Mouse (Mus musculus) midbrain, embryonic 10.5 days (tissue): ENCODE data around the gene Vil1. TPM values are rescaled to one million over a fixed set of nuclear protein-coding genes. Genes with fewer than 3 reads are reported as not detected.

ENCODE experiments used
- DNase-seq: peaks from one replicate; pipeline ENCODE4 v3.0.0-alpha.2; 2017; ENCODE audit warnings: low spot score
- H3K27ac ChIP-seq: fragments of 300-500 bp; sonication (generic); replicated peaks from 2 replicates; pipeline ENCODE4 v1.5.1; 2016; ENCODE audit warnings: mild to moderate bottlenecking
- H3K27me3 ChIP-seq: fragments of 300-500 bp; sonication (generic); 2 replicates; pipeline ENCODE4 v1.6.1; 2016; ENCODE audit warnings: low read depth, mild to moderate bottlenecking; ENCODE audit not compliant: poor library complexity, severe bottlenecking
- H3K36me3 ChIP-seq: fragments of 300-500 bp; sonication (generic); 2 replicates; pipeline ENCODE4 v1.6.1; 2016; ENCODE audit warnings: mild to moderate bottlenecking, moderate library complexity
- H3K4me1 ChIP-seq: fragments of 300-500 bp; sonication (generic); 2 replicates; pipeline ENCODE4 v1.6.1; 2016
- H3K4me3 ChIP-seq: fragments of 300-500 bp; sonication (generic); 2 replicates; pipeline ENCODE4 v1.5.1; 2016; ENCODE audit warnings: mild to moderate bottlenecking, moderate library complexity
- H3K9me3 ChIP-seq: fragments of 300-500 bp; sonication (generic); replicated peaks from 2 replicates; pipeline ENCODE4 v1.6.1; 2016; ENCODE audit warnings: mild to moderate bottlenecking
- WGBS: fragments of 180-500 bp; shearing (Covaris S2); methylation state at CpG from one replicate; pipeline ENCODE4 v1.1.7; 2016; 5-methylcytosine and 5-hydroxymethylcytosine counted together
- polyA plus RNA-seq: library from polyadenylated mRNA; unstranded; fragments of >200 nt; fragmentation: Nextera tagmentation; extraction: Ambion mirVana; gene quantifications from 2 replicates; pipeline ENCODE4 v1.2.1, GENCODE M21; 2016

Gene Vil1
- polyA plus RNA-seq, result 0.15 and 0.25 TPM in 2 replicates

- peak within 1 kb of the TSS; percentile 55; the same call in 1 of the 2 replicates for H3K27ac ChIP-seq
- peaks cover 3% of the 10 kb centered on the region; the same call in 1 of the 2 replicates for H3K4me1 ChIP-seq
- H3K27me3 ChIP-seq, result no peaks in the 10 kb centered on the region
- no peaks in the 10 kb centered on the region for H3K9me3 ChIP-seq
- 62% methylated on average over 15 of the region's 15 CpGs for WGBS
- no peak within 1 kb of the TSS for H3K4me3 ChIP-seq
- no peaks in the 10 kb centered on the region for H3K36me3 ChIP-seq
- no peak for DNase-seq
Measured at GRCm38 (mm10) chr1:74408589-74409504, at the start of gene Vil1. Gene Vil1, plus strand, starts transcription at chr1:74409376.

- DNase-seq, result no peak
- no peaks in the 10 kb centered on the region for H3K9me3 ChIP-seq
- peaks cover 6% of the 10 kb centered on the region; the same call in 1 of the 2 replicates for H3K4me1 ChIP-seq
- no peak overlapping the region for H3K27ac ChIP-seq
- H3K4me3 ChIP-seq, result no peak overlapping the region
- H3K36me3 ChIP-seq, result no peaks in the 10 kb centered on the region
- WGBS, result 90% methylated on average over 5 of the region's 5 CpGs
- H3K27me3 ChIP-seq, result no peaks in the 10 kb centered on the region
Measured at GRCm38 (mm10) chr1:74359952-74360517, 49.1 kb upstream of the Vil1 start.

GRCm38 (mm10) chr1:74361812-74362211, 47.4 kb upstream of the Vil1 start, which contains the start of gene Catip:
Gene Catip, plus strand, starts transcription at chr1:74362108.
- DNase-seq, result peak; percentile 59
- peaks cover 6% of the 10 kb centered on the region; the same call in 1 of the 2 replicates for H3K4me1 ChIP-seq
- no peaks in the 10 kb centered on the region for H3K36me3 ChIP-seq
- no peak within 1 kb of the TSS for H3K27ac ChIP-seq
- no peaks in the 10 kb centered on the region for H3K9me3 ChIP-seq
- no peak within 1 kb of the TSS for H3K4me3 ChIP-seq
- H3K27me3 ChIP-seq, result no peaks in the 10 kb centered on the region
- WGBS, result 7% methylated on average over 2 of the region's 2 CpGs

- Histone ChIP-seq H3K27me3 (peaks cover 7% of the 10 kb centered on the region; the same call in 1 of the 2 replicates), H3K9me3 (no peaks in the 10 kb centered on the region), H3K4me3 (no peak overlapping the region), H3K27ac (no peak overlapping the region), H3K36me3 (no peaks in the 10 kb centered on the region), H3K4me1 (peaks cover 8% of the 10 kb centered on the region)
- 74% methylated on average over 17 of the region's 17 CpGs for WGBS
- DNase-seq, result no peak
Measured at GRCm38 (mm10) chr1:74362325-74363229, 46.6 kb upstream of the Vil1 start.

- no peak overlapping the region for H3K4me3 ChIP-seq
- WGBS, result 76% methylated on average over 5 of the region's 5 CpGs
- peaks cover 17% of the 10 kb centered on the region for H3K4me1 ChIP-seq
- no peaks in the 10 kb centered on the region for H3K9me3 ChIP-seq
- H3K27ac ChIP-seq, result no peak overlapping the region
- H3K36me3 ChIP-seq, result no peaks in the 10 kb centered on the region
- no peak for DNase-seq
- peaks cover 15% of the 10 kb centered on the region; the same call in 1 of the 2 replicates for H3K27me3 ChIP-seq
Measured at GRCm38 (mm10) chr1:74363437-74363836, 45.7 kb upstream of the Vil1 start.

GRCm38 (mm10) chr1:74364270-74364669, 44.9 kb upstream of the Vil1 start:
- Histone ChIP-seq H3K4me3 (no peak overlapping the region), H3K27me3 (peaks cover 16% of the 10 kb centered on the region; the same call in 1 of the 2 replicates), H3K9me3 (no peaks in the 10 kb centered on the region), H3K4me1 (peaks cover 18% of the 10 kb centered on the region), H3K36me3 (no peaks in the 10 kb centered on the region), H3K27ac (no peak overlapping the region)
- no peak for DNase-seq
- WGBS, result 79% methylated on average over 8 of the region's 8 CpGs

GRCm38 (mm10) chr1:74367886-74368645, 41.1 kb upstream of the Vil1 start:
- DNase-seq, result peak; percentile 53
- no peaks in the 10 kb centered on the region for H3K9me3 ChIP-seq
- H3K27me3 ChIP-seq, result peaks cover 16% of the 10 kb centered on the region; the same call in 1 of the 2 replicates
- H3K27ac ChIP-seq, result peak overlapping the region; percentile 29; the same call in 1 of the 2 replicates
- WGBS, result 21% methylated on average over 34 of the region's 34 CpGs
- no peaks in the 10 kb centered on the region for H3K36me3 ChIP-seq
- peaks cover 12% of the 10 kb centered on the region for H3K4me1 ChIP-seq
- peak overlapping the region; percentile 44 for H3K4me3 ChIP-seq

GRCm38 (mm10) chr1:74370040-74370439, 39.1 kb upstream of the Vil1 start:
- H3K27me3 ChIP-seq, result peaks cover 16% of the 10 kb centered on the region; the same call in 1 of the 2 replicates

GRCm38 (mm10) chr1:74373372-74373771, 35.8 kb upstream of the Vil1 start:
- Histone ChIP-seq H3K36me3 (no peaks in the 10 kb centered on the region), H3K27ac (no peak overlapping the region), H3K27me3 (peaks cover under 1% of the 10 kb centered on the region; the same call in 1 of the 2 replicates), H3K4me1 (peaks cover 23% of the 10 kb centered on the region), H3K4me3 (no peak overlapping the region), H3K9me3 (no peaks in the 10 kb centered on the region)
- 88% methylated on average over 4 of the region's 4 CpGs for WGBS
- DNase-seq, result no peak

More at GRCm38 (mm10) chr1:74370040-74370439, 39.1 kb upstream of the Vil1 start:
- WGBS, result 65% methylated on average over 4 of the region's 4 CpGs
- DNase-seq, result no peak
- H3K9me3 ChIP-seq, result no peaks in the 10 kb centered on the region
- no peak overlapping the region for H3K27ac ChIP-seq
- no peaks in the 10 kb centered on the region for H3K36me3 ChIP-seq
- peaks cover 14% of the 10 kb centered on the region for H3K4me1 ChIP-seq
- no peak overlapping the region for H3K4me3 ChIP-seq

- DNase-seq, result no peak
- no peaks in the 10 kb centered on the region for H3K27me3 ChIP-seq
- H3K27ac ChIP-seq, result 0 out of 2 replicates have a peak within 1 kb of the TSS, but pooled peaks have one; percentile 24
- H3K4me1 ChIP-seq, result peaks cover 22% of the 10 kb centered on the region
- no peaks in the 10 kb centered on the region for H3K36me3 ChIP-seq
- H3K9me3 ChIP-seq, result no peaks in the 10 kb centered on the region
- H3K4me3 ChIP-seq, result no peak within 1 kb of the TSS
- WGBS, result 81% methylated on average over 8 of the region's 8 CpGs
Measured at GRCm38 (mm10) chr1:74374980-74375379, 34.2 kb upstream of the Vil1 start, which contains the start of gene Slc11a1. Gene Slc11a1, plus strand, starts transcription at chr1:74375195.

GRCm38 (mm10) chr1:74375561-74375960, 33.6 kb upstream of the Vil1 start:
- Histone ChIP-seq H3K27ac (0 out of 2 replicates have a peak overlapping the region, but pooled peaks have one; percentile 24), H3K36me3 (no peaks in the 10 kb centered on the region), H3K4me1 (peaks cover 22% of the 10 kb centered on the region), H3K9me3 (no peaks in the 10 kb centered on the region), H3K27me3 (no peaks in the 10 kb centered on the region), H3K4me3 (no peak overlapping the region)
- WGBS, result 79% methylated on average over 10 of the region's 10 CpGs
- DNase-seq, result no peak
